Mouse (Mus musculus) CH12.LX (cell line): ENCODE data around the gene Srd5a2. TPM values are rescaled to one million over a fixed set of nuclear protein-coding genes. Genes with fewer than 3 reads are reported as not detected.

ENCODE experiments used
- DNase-seq: peaks from one replicate; pipeline ENCODE4 v3.0.0-alpha.2; 2013; ENCODE audit errors: extremely low read depth
- H3K27ac ChIP-seq: 2 replicates; pipeline ENCODE4 v1.5.1; 2012; ENCODE audit warnings: low read depth, mild to moderate bottlenecking, control low read depth, moderate library complexity; ENCODE audit not compliant: insufficient read depth
- H3K27me3 ChIP-seq: replicated peaks from 2 replicates; pipeline ENCODE3; 2012; ENCODE audit warnings: inconsistent platforms
- H3K36me3 ChIP-seq, 2 experiments: replicated peaks in 1 of 2; 2 replicates each; pipeline versions ENCODE3 to v1.6.1; 2012; ENCODE audit warnings: inconsistent platforms in 1 of 2, low read length in 1 of 2, mild to moderate bottlenecking in 1 of 2, mixed read lengths in 1 of 2, moderate library complexity in 1 of 2; ENCODE audit not compliant: control insufficient read depth in 1 of 2, insufficient read depth in 1 of 2
- H3K4me1 ChIP-seq, 2 experiments: 2 replicates each; pipeline ENCODE4 v1.6.1; 2012; ENCODE audit warnings: inconsistent platforms in 1 of 2, moderate library complexity in 1 of 2; ENCODE audit not compliant: insufficient read depth in 2 of 2, control insufficient read depth in 1 of 2
- H3K4me2 ChIP-seq: 2 replicates; pipeline ENCODE4 v1.6.1; 2012; ENCODE audit warnings: low read depth, mild to moderate bottlenecking, control low read depth; ENCODE audit not compliant: poor library complexity, insufficient read depth, severe bottlenecking
- H3K4me3 ChIP-seq, 3 experiments: fragments of 150-350 bp in 1 of 3; sonication (generic) in 1 of 3; replicated peaks in 1 of 3; 2 replicates each; pipeline versions ENCODE3 to v1.5.1; 2011 to 2012; ENCODE audit warnings: low read depth in 2 of 3, low read length in 2 of 3, mild to moderate bottlenecking in 2 of 3, moderate library complexity in 2 of 3, control low read depth in 1 of 3, improper control_type of control experiment in 1 of 3, inconsistent platforms in 1 of 3, mixed read lengths in 1 of 3; ENCODE audit not compliant: poor library complexity in 1 of 3
- H3K79me2 ChIP-seq: replicated peaks from 2 replicates; pipeline ENCODE4 v1.6.1; 2012; ENCODE audit warnings: mild to moderate bottlenecking, moderate library complexity; ENCODE audit not compliant: control insufficient read depth, poor library complexity, insufficient read depth, severe bottlenecking; ENCODE audit errors: extremely low read depth
- H3K9ac ChIP-seq: 2 replicates; pipeline ENCODE4 v1.6.1; 2012; ENCODE audit warnings: low read depth, mild to moderate bottlenecking, control low read depth, moderate library complexity; ENCODE audit not compliant: insufficient read depth
- H3K9me3 ChIP-seq: replicated peaks from 2 replicates; pipeline ENCODE3; 2012; ENCODE audit warnings: low read length, inconsistent platforms, mixed read lengths
- CHD1 ChIP-seq: IDR thresholded peaks from 2 replicates; pipeline ENCODE4 v1.6.1; 2012; ENCODE audit warnings: low read depth, low read length, improper control_type of control experiment, inconsistent platforms
- CTCF ChIP-seq, 2 experiments: IDR thresholded peaks in 1 of 2; conservative IDR thresholded peaks in 1 of 2; 2 replicates each; pipeline ENCODE4 v1.5.1; 2011 to 2012; ENCODE audit warnings: low read depth in 2 of 2, low read length in 2 of 2, improper control_type of control experiment in 1 of 2, inconsistent platforms in 1 of 2, mild to moderate bottlenecking in 1 of 2, moderate library complexity in 1 of 2
- ELF1 ChIP-seq: IDR thresholded peaks from 2 replicates; pipeline ENCODE4 v1.6.1; 2014; ENCODE audit warnings: low read depth, mild to moderate bottlenecking, inconsistent platforms, low read length, improper control_type of control experiment
- ETS1 ChIP-seq: conservative IDR thresholded peaks from 2 replicates; pipeline ENCODE4 v1.6.1; 2012; ENCODE audit warnings: low read depth, mild to moderate bottlenecking, inconsistent platforms, low read length, improper control_type of control experiment, moderate library complexity
- IRF4 ChIP-seq: IDR thresholded peaks from 2 replicates; pipeline ENCODE4 v1.6.1; 2014; ENCODE audit warnings: low read depth, mild to moderate bottlenecking, inconsistent platforms, low read length, improper control_type of control experiment
- JUND ChIP-seq: conservative IDR thresholded peaks from 2 replicates; pipeline ENCODE4 v1.6.1; 2011; ENCODE audit warnings: low read depth, low read length, improper control_type of control experiment
- KAT2A ChIP-seq: IDR thresholded peaks from 2 replicates; pipeline ENCODE4 v1.6.1; 2012; ENCODE audit warnings: low read length, improper control_type of control experiment, inconsistent platforms; ENCODE audit not compliant: insufficient replicate concordance
- MXI1 ChIP-seq: IDR thresholded peaks from 2 replicates; pipeline ENCODE4 v1.6.1; 2011; ENCODE audit warnings: mild to moderate bottlenecking, low read depth, low read length, improper control_type of control experiment
- MYC ChIP-seq: IDR thresholded peaks from 2 replicates; pipeline ENCODE4 v1.6.1; 2011; ENCODE audit warnings: low read depth, mild to moderate bottlenecking, improper control_type of control experiment, low read length
- NRF1 ChIP-seq: IDR thresholded peaks from 2 replicates; pipeline ENCODE4 v1.6.1; 2014; ENCODE audit warnings: low read depth, mild to moderate bottlenecking, inconsistent platforms, low read length, improper control_type of control experiment, moderate library complexity
- PAX5 ChIP-seq: IDR thresholded peaks from 2 replicates; pipeline ENCODE4 v1.6.1; 2012; ENCODE audit warnings: low read length, inconsistent platforms, mixed read lengths
- POLR2A ChIP-seq: IDR thresholded peaks from 2 replicates; pipeline ENCODE4 v1.6.1; 2011; ENCODE audit warnings: low read depth, mild to moderate bottlenecking, improper control_type of control experiment, low read length
- RCOR1 ChIP-seq: conservative IDR thresholded peaks from 2 replicates; pipeline ENCODE4 v1.6.1; 2012; ENCODE audit warnings: low read depth, mild to moderate bottlenecking, inconsistent platforms, low read length, improper control_type of control experiment
- TBP ChIP-seq: conservative IDR thresholded peaks from 2 replicates; pipeline ENCODE4 v1.6.1; 2011; ENCODE audit warnings: low read depth, low read length, improper control_type of control experiment
- USF1 ChIP-seq: IDR thresholded peaks from 2 replicates; pipeline ENCODE4 v1.6.1; 2014; ENCODE audit warnings: low read depth, mild to moderate bottlenecking, inconsistent platforms, low read length, improper control_type of control experiment
- USF2 ChIP-seq: conservative IDR thresholded peaks from 2 replicates; pipeline ENCODE4 v1.6.1; 2011; ENCODE audit warnings: low read depth, low read length, improper control_type of control experiment
- ZNF384 ChIP-seq: IDR thresholded peaks from 2 replicates; pipeline ENCODE4 v1.6.1; 2012; ENCODE audit warnings: low read depth, low read length, improper control_type of control experiment, inconsistent platforms
- dilution Hi-C: fragments of 300-500 bp; cut with MboI; formaldehyde crosslinking; loops from 2 replicates; pipeline ENCODE4 v1.14.3; 2020; ENCODE audit warnings: low sequenced_read_pairs; ENCODE audit not compliant: extremely low pct_unique_long_range_greater_than_20kb, extremely low pct_ligation_motif_present
- in situ Hi-C: fragments of 300-500 bp; cut with MboI; formaldehyde crosslinking; loops from 3 replicates; pipeline ENCODE4 v1.14.3; 2019; ENCODE audit warnings: low sequenced_read_pairs, low pct_ligation_motif_present, low pct_unique_long_range_greater_than_20kb, mixed read lengths
- polyA plus RNA-seq: library from polyadenylated mRNA; unstranded; fragments of >175 nt; gene quantifications from 2 replicates; pipeline ENCODE4 v1.2.1, GENCODE M21; 2012; ENCODE audit warnings: low read depth; ENCODE audit not compliant: insufficient read length
- total RNA-seq, 2 experiments: library from RNA; depleted of rRNA; stranded (reverse); fragments of 300-350 nt in 1 of 2; fragments of >200 nt in 1 of 2; gene quantifications; 2 replicates each; pipeline ENCODE4 v1.2.3; 2012 to 2014

Srd5a2 gene
- total and polyA plus RNA-seq, 3 experiments, result not detected

DNA sequence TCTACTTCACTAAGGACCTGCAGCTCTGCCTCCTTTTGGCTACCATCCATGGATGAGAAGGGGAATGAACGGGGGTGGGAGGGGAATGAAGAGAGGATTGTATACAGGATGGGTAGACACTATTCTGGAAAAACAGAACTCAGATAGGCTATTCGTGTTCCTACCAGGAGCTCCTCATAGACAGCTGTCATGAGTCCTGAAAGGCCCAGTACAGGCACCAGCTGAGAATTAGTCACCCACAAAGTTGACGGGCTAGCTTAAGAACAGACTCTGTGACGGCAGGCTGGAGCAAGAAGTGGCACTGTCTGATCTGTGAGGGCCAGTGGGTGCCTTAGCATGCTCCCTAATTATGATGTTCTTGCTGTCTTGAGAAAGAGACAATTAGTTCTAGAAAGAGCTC lies 76.4 kb downstream of the Srd5a2 start:
- Histone ChIP-seq H3K4me2 (no peak overlapping the region), H3K79me2 (no peaks in the 10 kb centered on the region), H3K27ac (no peak overlapping the region), H3K4me3 (no peak overlapping the region), H3K36me3 (no peaks in the 10 kb centered on the region), H3K9me3 (no peaks in the 10 kb centered on the region), H3K4me1 (peaks cover 0 to 7% of the 10 kb centered on the region in 2 experiments; a peak in 1 of 4 replicates), H3K9ac (no peak overlapping the region), H3K27me3 (no peaks in the 10 kb centered on the region)
- dilution Hi-C loops (no loop called here), in situ Hi-C loops (no loop called here)
- no peak for DNase-seq
- TF ChIP-seq TBP (no peak), IRF4 (no peak), PAX5 (no peak), ETS1 (no peak), USF2 (no peak), NRF1 (no peak), MYC (no peak), ZNF384 (no peak), ELF1 (no peak), USF1 (no peak), CHD1 (no peak), JUND (no peak), MXI1 (no peak), KAT2A (no peak), RCOR1 (no peak)

DNA sequence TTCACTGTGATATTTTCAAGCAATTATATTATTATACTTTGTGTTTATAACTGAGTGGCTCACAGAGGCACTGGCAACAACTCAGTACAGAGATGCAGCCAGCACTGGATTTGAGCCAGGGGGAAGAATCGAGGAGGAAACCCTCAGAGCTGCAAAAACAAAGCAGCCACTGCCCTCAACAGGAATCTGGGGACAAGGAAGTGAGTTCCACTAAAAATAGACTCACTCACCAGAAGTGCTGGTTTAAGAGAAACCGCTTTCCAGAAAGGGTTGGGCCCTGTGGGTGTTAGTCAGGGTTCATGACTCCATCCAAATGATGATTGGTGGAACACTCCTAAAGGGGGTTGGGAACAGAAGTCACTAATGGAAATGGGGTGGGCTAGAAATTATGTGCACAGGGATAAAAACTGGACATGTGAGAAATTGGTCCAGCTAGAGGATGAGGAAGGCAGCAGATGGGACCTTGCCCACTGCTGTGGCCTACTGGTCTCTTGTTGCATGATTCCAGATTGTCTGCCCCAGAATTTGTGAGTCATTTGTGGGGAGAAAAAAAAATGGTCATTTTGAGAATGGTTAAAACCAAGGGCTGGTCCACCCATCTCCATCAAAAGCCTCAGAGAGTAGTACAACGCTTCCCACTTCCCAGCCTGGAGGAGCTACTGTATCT lies 77.2 kb downstream of the Srd5a2 start:
- Histone ChIP-seq H3K36me3 (no peaks in the 10 kb centered on the region), H3K4me1 (peaks cover 0 to 7% of the 10 kb centered on the region in 2 experiments; a peak in 1 of 4 replicates), H3K9me3 (no peaks in the 10 kb centered on the region), H3K79me2 (no peaks in the 10 kb centered on the region), H3K4me3 (no peak overlapping the region), H3K27ac (no peak overlapping the region), H3K9ac (no peak overlapping the region), H3K27me3 (no peaks in the 10 kb centered on the region), H3K4me2 (no peak overlapping the region)
- TF ChIP-seq POLR2A (no peak), CTCF (conservative IDR thresholded peaks at IDR 0.05 in 1 of 2, IDR thresholded peaks at IDR 0.05 in 1 of 2; ENCODE audit: low read depth in 2 of 2, low read length in 2 of 2) (0 out of 4 replicates have a peak, but pooled peaks of 1 of the 2 experiments have one; percentile 8)
- in situ Hi-C loops (no loop called here), dilution Hi-C loops (no loop called here)
- DNase-seq, result peak; percentile 17

Other genes starting within 250 kb of the Srd5a2 start
- 11.0 and 12.2 TPM in 2 replicates for gene Ehd3, start 243.8 kb downstream of the Srd5a2 start, total RNA-seq (2012; rRNA removed)
- 26.5 and 26.8 TPM in 2 replicates for gene Ehd3, start 243.8 kb downstream of the Srd5a2 start, total RNA-seq (2014; rRNA removed)
- 35.9 and 37.0 TPM in 2 replicates for gene Ehd3, start 243.8 kb downstream of the Srd5a2 start, polyA plus RNA-seq
- gene Xdh, start 97.7 kb downstream of the Srd5a2 start, total RNA-seq (2012; rRNA removed), result 0.04 and 0.17 TPM in 2 replicates
- gene Xdh, start 97.7 kb downstream of the Srd5a2 start, total RNA-seq (2014; rRNA removed), result not detected in 2 replicates
- not detected in 2 replicates for gene Xdh, start 97.7 kb downstream of the Srd5a2 start, polyA plus RNA-seq
- 47.7 and 64.8 TPM in 2 replicates for gene Memo1, start 247.6 kb upstream of the Srd5a2 start, total RNA-seq (2012; rRNA removed)
- 133 and 160 TPM in 2 replicates for gene Memo1, start 247.6 kb upstream of the Srd5a2 start, total RNA-seq (2014; rRNA removed)
- 76.4 and 83.7 TPM in 2 replicates for gene Memo1, start 247.6 kb upstream of the Srd5a2 start, polyA plus RNA-seq